Mouse (Mus musculus) heart, adult 2 months (tissue): ENCODE data around the gene Ino80e. TPM values are rescaled to one million over a fixed set of nuclear protein-coding genes. Genes with fewer than 3 reads are reported as not detected.

ENCODE experiments used
- DNase-seq, 2 experiments: peaks; one replicate each; pipeline ENCODE4 v3.0.0; 2021
- H3K27ac ChIP-seq: fragments of 200-600 bp; 2 replicates; pipeline ENCODE4 v1.8.1; 2022
- H3K27me3 ChIP-seq: fragments of 200-500 bp; 2 replicates; pipeline ENCODE4 v1.6.1; 2012; ENCODE audit warnings: mild to moderate bottlenecking, low read length, inconsistent platforms, mixed read lengths; ENCODE audit not compliant: control insufficient read depth, insufficient read depth
- H3K36me3 ChIP-seq: fragments of 200-500 bp; 2 replicates; pipeline ENCODE4 v1.6.1; 2012; ENCODE audit warnings: low read length, inconsistent platforms; ENCODE audit not compliant: control insufficient read depth, insufficient read depth
- H3K4me1 ChIP-seq: fragments of 200-500 bp; 2 replicates; pipeline ENCODE4 v1.6.1; 2011; ENCODE audit warnings: low read length; ENCODE audit not compliant: control insufficient read depth, insufficient read depth
- H3K4me3 ChIP-seq: fragments of 200-600 bp; 2 replicates; pipeline ENCODE4 v1.8.1; 2022
- H3K79me2 ChIP-seq: fragments of 200-500 bp; replicated peaks from 2 replicates; pipeline ENCODE4 v1.6.1; 2012; ENCODE audit warnings: mild to moderate bottlenecking, inconsistent platforms, low read length, moderate library complexity, mixed read lengths; ENCODE audit not compliant: control insufficient read depth, insufficient read depth
- H3K9ac ChIP-seq: fragments of 200-500 bp; 2 replicates; pipeline ENCODE4 v1.6.1; 2012; ENCODE audit warnings: low read depth, mild to moderate bottlenecking, control low read depth, inconsistent platforms, low read length, mixed read lengths
- CTCF ChIP-seq: fragments of 200-600 bp; IDR thresholded peaks from 2 replicates; pipeline ENCODE4 v1.8.1; 2022; ENCODE audit warnings: antibody characterized with exemption, mild to moderate bottlenecking, moderate library complexity
- EP300 ChIP-seq: fragments of 200-500 bp; IDR thresholded peaks from 2 replicates; pipeline ENCODE4 v1.6.1; 2011; ENCODE audit warnings: low read depth, low read length, control low read depth; ENCODE audit not compliant: insufficient read depth
- POLR2A ChIP-seq: fragments of 200-500 bp; IDR thresholded peaks from 2 replicates; pipeline ENCODE4 v1.6.1; 2011; ENCODE audit warnings: mild to moderate bottlenecking, low read depth, low read length, control low read depth; ENCODE audit not compliant: insufficient read depth
- WGBS: fragments of 180-500 bp; shearing (Covaris S2); methylation state at CpG from one replicate; pipeline ENCODE4 v1.1.7; 2018; 5-methylcytosine and 5-hydroxymethylcytosine counted together
- intact Hi-C: fragments of 180-260 bp; cut with DNase I; formaldehyde crosslinking; loops from one replicate; pipeline ENCODE4 v1.15.1; 2025
- polyA plus RNA-seq: library from polyadenylated mRNA; depleted of rRNA; stranded (reverse); fragments of >200 nt; gene quantifications from 2 replicates; pipeline ENCODE4 v1.2.3, GENCODE M21; 2012
- total RNA-seq, 2 experiments: library from RNA; stranded (reverse); gene quantifications; 2 replicates each; pipeline ENCODE4 v1.2.3; 2021

Ino80e gene
- total and polyA plus RNA-seq, 3 experiments = 16.8 to 25.9 (median 18.3) TPM

DNA sequence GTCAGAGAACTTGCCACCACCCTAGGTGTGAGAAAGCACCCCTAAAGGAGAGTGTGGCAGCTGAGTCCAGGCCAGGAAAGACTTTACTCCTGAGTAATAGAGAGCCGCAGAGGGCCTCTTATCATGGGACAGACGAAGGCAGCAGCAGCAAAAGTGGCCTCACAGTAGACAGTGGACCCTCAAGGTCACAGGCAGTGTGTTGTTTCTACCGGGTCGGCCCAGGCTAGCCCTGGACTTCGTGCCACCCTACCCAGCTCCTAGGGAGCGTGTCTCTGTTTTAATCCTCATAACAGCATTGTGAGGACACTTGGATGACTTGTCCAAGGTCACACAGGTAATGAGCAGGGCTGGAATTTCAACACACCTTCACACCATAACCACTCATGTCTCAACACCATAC, 12.0 kb downstream of the Ino80e start:
- 63% methylated on average over 6 of the region's 6 CpGs for WGBS
- Histone ChIP-seq H3K4me3 (no peak overlapping the region), H3K27me3 (peaks cover 14% of the 10 kb centered on the region), H3K36me3 (no peaks in the 10 kb centered on the region), H3K9ac (no peak overlapping the region), H3K27ac (no peak overlapping the region), H3K4me1 (no peaks in the 10 kb centered on the region), H3K79me2 (no peaks in the 10 kb centered on the region)
- TF ChIP-seq CTCF (no peak), POLR2A (no peak), EP300 (no peak)
- intact Hi-C loops = no loop called here
- no peak for DNase-seq

DNA sequence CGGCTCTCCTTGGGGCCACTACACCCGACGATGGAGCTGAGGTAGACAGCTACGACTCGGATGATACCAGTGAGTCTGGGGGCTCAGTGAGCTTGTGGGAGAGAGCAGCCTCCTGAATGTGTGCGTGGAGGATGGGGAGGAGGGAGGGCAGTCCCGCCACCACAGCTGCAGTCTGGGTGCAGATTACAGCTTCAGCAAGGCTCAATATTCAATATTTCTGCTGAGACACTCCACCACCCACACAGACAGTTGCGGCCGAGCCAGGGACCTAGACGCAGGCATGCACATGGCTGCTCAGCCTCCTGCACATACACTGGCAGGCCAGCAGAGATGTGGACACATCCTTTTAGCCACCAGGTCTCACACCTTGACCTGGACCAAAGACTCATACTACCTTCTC, 13.4 kb downstream of the Ino80e start:
- DNase-seq = no peak
- Histone ChIP-seq H3K9ac (no peak overlapping the region), H3K4me3 (no peak overlapping the region), H3K27ac (no peak overlapping the region), H3K36me3 (no peaks in the 10 kb centered on the region), H3K27me3 (peaks cover 14% of the 10 kb centered on the region), H3K79me2 (no peaks in the 10 kb centered on the region), H3K4me1 (no peaks in the 10 kb centered on the region)
- TF ChIP-seq CTCF (no peak), POLR2A (no peak), EP300 (no peak)
- WGBS = 33% methylated on average over 10 of the region's 10 CpGs
- intact Hi-C loops = loop anchor here (1.0 kb wide), 1 partner anchor 19 kb away; no protein-coding TSS in a partner anchor

DNA sequence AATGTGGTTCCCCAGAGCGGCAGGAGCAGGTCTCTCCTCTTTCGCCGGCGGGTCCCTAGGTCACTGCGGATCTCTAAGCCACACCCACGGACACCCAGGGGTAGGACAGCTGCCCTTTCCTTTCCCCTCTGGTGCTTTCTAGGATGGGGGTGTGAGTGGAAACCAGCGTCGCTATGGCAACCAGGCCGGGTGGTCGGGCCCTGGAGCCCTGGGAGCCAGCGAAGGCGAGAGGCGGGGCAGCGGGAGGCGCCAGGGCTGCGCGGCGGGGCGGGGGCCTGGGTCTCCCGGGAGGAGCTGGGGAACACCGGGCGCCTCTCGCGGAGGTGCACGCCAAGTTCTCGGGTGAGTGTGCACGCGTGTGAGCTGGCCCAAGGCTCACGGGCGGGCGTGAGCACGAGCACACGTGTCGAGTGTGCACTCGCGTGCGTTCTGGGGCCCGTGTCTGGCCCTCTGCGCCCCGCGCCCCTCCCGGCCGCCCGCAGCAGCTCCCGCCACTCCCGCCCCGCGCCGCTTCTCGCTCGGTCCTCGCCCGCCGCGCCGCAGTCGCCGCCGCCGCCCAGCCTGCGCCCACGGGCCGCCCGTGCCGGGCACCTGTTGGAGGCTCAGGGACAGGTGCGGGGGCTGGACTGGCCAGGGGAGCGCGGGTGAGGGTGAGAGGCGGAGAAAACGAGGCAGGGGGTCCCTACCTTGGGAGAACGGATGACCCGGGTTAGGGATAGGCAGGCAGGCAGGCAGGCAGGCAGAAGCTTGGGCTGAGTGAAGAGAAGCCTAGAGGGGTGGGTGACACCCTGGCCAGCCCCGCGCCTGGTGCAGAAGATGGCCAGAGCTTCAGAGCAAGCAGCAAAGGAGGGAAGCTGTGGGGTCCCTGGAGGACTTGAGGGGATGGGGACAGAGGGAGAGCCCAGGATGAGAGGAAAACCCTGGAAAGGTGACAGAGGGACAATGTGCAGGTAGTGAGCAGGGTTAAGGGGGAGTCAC, 14.5 kb downstream of the Ino80e start:
- intact Hi-C loops = loop anchor here (1.0 kb wide), 1 partner anchor 18 kb away; no protein-coding TSS in a partner anchor
- Histone ChIP-seq H3K4me1 (no peaks in the 10 kb centered on the region), H3K27ac (no peak overlapping the region), H3K4me3 (peak overlapping the region; percentile 51), H3K36me3 (no peaks in the 10 kb centered on the region), H3K27me3 (peaks cover 14% of the 10 kb centered on the region), H3K9ac (peak overlapping the region; percentile 34; the same call in 1 of the 2 replicates), H3K79me2 (no peaks in the 10 kb centered on the region)
- no peak for TF ChIP-seq POLR2A
- no peak for TF ChIP-seq CTCF
- no peak for TF ChIP-seq EP300
- peak in 1 of 2 experiments; percentile 27 for DNase-seq
- 2% methylated on average over 69 of the region's 74 CpGs for WGBS

DNA sequence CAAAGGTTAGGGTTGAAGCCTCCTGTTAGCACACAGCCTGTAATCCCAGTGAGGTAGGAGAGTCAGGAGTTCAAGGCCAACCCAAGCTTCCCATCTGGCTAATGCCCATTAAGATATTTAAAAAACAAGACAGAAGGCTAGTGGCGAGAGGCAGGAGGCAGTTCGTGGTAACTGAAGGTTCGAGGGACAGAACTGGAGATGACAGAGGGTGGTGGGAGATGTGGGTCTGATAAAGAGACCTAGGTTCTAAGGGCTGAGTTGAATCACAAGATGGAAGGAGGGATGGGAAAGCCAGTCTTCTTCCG, 15.1 kb downstream of the Ino80e start, which contains the start of gene Doc2a:
Gene Doc2a, plus strand, starts transcription at position 301 of the 305 bp plus-strand sequence.
- TF ChIP-seq CTCF (no peak), EP300 (no peak), POLR2A (no peak)
- Histone ChIP-seq H3K4me1 (no peaks in the 10 kb centered on the region), H3K36me3 (no peaks in the 10 kb centered on the region), H3K27ac (no peak within 1 kb of the TSS), H3K9ac (peak within 1 kb of the TSS; percentile 34; the same call in 1 of the 2 replicates), H3K79me2 (no peaks in the 10 kb centered on the region), H3K27me3 (peaks cover 14% of the 10 kb centered on the region), H3K4me3 (peak within 1 kb of the TSS; percentile 51)
- 48% methylated on average over 4 of the region's 4 CpGs for WGBS
- intact Hi-C loops = no loop called here
- no peak for DNase-seq

DNA sequence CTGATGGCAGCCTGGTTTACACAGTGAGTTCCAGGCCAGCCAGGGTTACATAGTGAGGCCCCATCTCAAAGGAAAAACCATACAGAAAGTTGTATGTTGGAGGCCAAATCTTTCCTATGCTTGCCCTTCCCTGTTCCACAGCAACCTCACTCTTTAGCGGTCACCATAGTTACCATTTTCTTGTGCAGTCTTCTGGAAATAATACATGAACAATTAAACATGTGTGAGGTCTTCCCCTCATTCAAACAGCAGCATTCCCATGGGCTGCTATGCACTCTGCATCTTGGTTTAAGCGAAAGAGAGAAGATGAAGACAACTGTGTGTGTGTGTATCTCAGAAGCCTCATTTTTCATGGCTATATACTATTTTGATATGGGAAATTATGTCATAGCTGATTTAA, 16.7 kb downstream of the Ino80e start:
- 95% methylated on average over 2 of the region's 2 CpGs for WGBS
- no peak overlapping the region for H3K9ac ChIP-seq
- H3K27me3 ChIP-seq = peaks cover 14% of the 10 kb centered on the region
- H3K27ac ChIP-seq = no peak overlapping the region
- intact Hi-C loops = no loop called here
- H3K4me1 ChIP-seq = no peaks in the 10 kb centered on the region
- H3K79me2 ChIP-seq = no peaks in the 10 kb centered on the region
- H3K4me3 ChIP-seq = no peak overlapping the region
- H3K36me3 ChIP-seq = no peaks in the 10 kb centered on the region
- TF ChIP-seq EP300 (no peak), CTCF (no peak), POLR2A (no peak)
- no peak for DNase-seq

DNA sequence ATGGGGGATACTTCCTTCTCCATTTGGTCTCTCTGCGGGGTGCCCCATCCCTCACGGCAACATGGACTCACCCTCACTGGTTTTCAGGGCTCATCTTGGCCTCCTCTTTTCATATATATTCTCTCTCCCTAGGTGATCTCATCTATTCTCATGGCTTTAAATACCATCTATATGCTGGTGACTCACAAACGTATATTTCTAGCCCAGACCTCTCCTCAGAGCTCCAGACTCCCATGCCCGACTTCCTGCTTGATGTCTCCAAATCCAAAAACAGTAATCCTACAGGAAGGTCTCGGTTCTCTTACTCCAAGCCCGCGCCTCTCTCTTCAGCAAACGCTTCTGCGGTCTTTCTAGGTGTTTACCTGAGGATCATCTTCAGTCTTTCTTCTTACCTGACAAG, 18.9 kb downstream of the Ino80e start:
- Histone ChIP-seq H3K4me3 (no peak overlapping the region), H3K27me3 (peaks cover 7% of the 10 kb centered on the region), H3K4me1 (no peaks in the 10 kb centered on the region), H3K27ac (no peak overlapping the region), H3K36me3 (no peaks in the 10 kb centered on the region), H3K9ac (no peak overlapping the region), H3K79me2 (no peaks in the 10 kb centered on the region)
- no peak for DNase-seq
- WGBS = 63% methylated on average over 9 of the region's 9 CpGs
- intact Hi-C loops = no loop called here
- TF ChIP-seq EP300 (no peak), POLR2A (no peak), CTCF (no peak)
